Mouse (Mus musculus): ENCODE results near the gene BC035947. TPM values are rescaled to one million over a fixed set of nuclear protein-coding genes. Genes with fewer than 3 reads are reported as not detected.

The BC035947 gene
- polyA plus RNA-seq, 1 experiment from 2014 or later = 0.37 TPM

GRCm38 (mm10) chr1:78488752-78489492 lies 23.0 kb downstream of the BC035947 start, which contains the start of gene Farsb:
Farsb (minus strand) TSS chr1:78488897.
- WGBS = under 1% methylated on average over 31 of the region's 31 CpGs
- H3K36me3 ChIP-seq (replicated peaks) = peaks cover 4% of the 10 kb centered on the region; the same call in 1 of the 2 replicates
- DNase-seq (ENCODE audit: extremely low spot score, low spot score) = peak; percentile 86
- H3K9me3 ChIP-seq = no peaks in the 10 kb centered on the region
- H3K4me3 ChIP-seq = peak within 1 kb of the TSS; percentile 97
- H3K27me3 ChIP-seq (ENCODE audit: poor library complexity, severe bottlenecking) = no peaks in the 10 kb centered on the region
- H3K27ac ChIP-seq = peak within 1 kb of the TSS; percentile 96
- H3K4me1 ChIP-seq = peaks cover 42% of the 10 kb centered on the region

- peak overlapping the region; percentile 96 for H3K27ac ChIP-seq
- H3K36me3 ChIP-seq (replicated peaks) = peaks cover 4% of the 10 kb centered on the region; the same call in 1 of the 2 replicates
- H3K27me3 ChIP-seq (ENCODE audit: poor library complexity, severe bottlenecking) = no peaks in the 10 kb centered on the region
- WGBS = under 1% methylated on average over 28 of the region's 28 CpGs
- peak overlapping the region; percentile 97 for H3K4me3 ChIP-seq
- H3K4me1 ChIP-seq = peaks cover 42% of the 10 kb centered on the region
- no peak for DNase-seq (ENCODE audit: extremely low spot score, low spot score)
- H3K9me3 ChIP-seq = no peaks in the 10 kb centered on the region
These were observed 23.6 kb downstream of the BC035947 start for GRCm38 (mm10) chr1:78488427-78488751.

- Histone ChIP-seq H3K4me1 (peaks cover 35% of the 10 kb centered on the region), H3K27me3 (ENCODE audit: poor library complexity, severe bottlenecking) (no peaks in the 10 kb centered on the region), H3K4me3 (no peak overlapping the region), H3K9me3 (no peaks in the 10 kb centered on the region), H3K27ac (no peak overlapping the region), H3K36me3 (replicated peaks) (peaks cover 23% of the 10 kb centered on the region)
- no peak for DNase-seq (ENCODE audit: extremely low spot score, low spot score)
- WGBS = 56% methylated on average over 2 of the region's 2 CpGs
These were observed 27.6 kb downstream of the BC035947 start for GRCm38 (mm10) chr1:78484361-78484760.

- Histone ChIP-seq H3K27ac (no peak overlapping the region), H3K27me3 (ENCODE audit: poor library complexity, severe bottlenecking) (no peaks in the 10 kb centered on the region), H3K4me1 (peaks cover 35% of the 10 kb centered on the region), H3K4me3 (no peak overlapping the region), H3K36me3 (replicated peaks) (peaks cover 31% of the 10 kb centered on the region), H3K9me3 (no peaks in the 10 kb centered on the region)
- WGBS = 92% methylated on average over 3 of the region's 3 CpGs
- no peak for DNase-seq (ENCODE audit: extremely low spot score, low spot score)
These were observed 28.5 kb downstream of the BC035947 start for GRCm38 (mm10) chr1:78483430-78483829.

- H3K27ac ChIP-seq = no peak overlapping the region
- peaks cover 80% of the 10 kb centered on the region for H3K36me3 ChIP-seq (replicated peaks)
- H3K4me3 ChIP-seq = no peak overlapping the region
- H3K4me1 ChIP-seq = no peaks in the 10 kb centered on the region
- H3K27me3 ChIP-seq (ENCODE audit: poor library complexity, severe bottlenecking) = no peaks in the 10 kb centered on the region
- whole genome bisulfite sequencing = 96% methylated on average over 5 of the region's 5 CpGs
- no peak for DNase-seq (ENCODE audit: extremely low spot score, low spot score)
- H3K9me3 ChIP-seq = no peaks in the 10 kb centered on the region
These were observed 39.5 kb downstream of the BC035947 start for GRCm38 (mm10) chr1:78472441-78472840.

GRCm38 (mm10) chr1:78454659-78455058 lies 57.3 kb downstream of the BC035947 start:
- no peaks in the 10 kb centered on the region for H3K9me3 ChIP-seq
- peak; percentile 45 for DNase-seq (ENCODE audit: extremely low spot score, low spot score)
- WGBS = 36% methylated on average over 7 of the region's 7 CpGs
- no peak overlapping the region for H3K27ac ChIP-seq
- no peaks in the 10 kb centered on the region for H3K27me3 ChIP-seq (ENCODE audit: poor library complexity, severe bottlenecking)
- H3K36me3 ChIP-seq (replicated peaks) = peaks cover 85% of the 10 kb centered on the region
- no peak overlapping the region for H3K4me3 ChIP-seq
- no peaks in the 10 kb centered on the region for H3K4me1 ChIP-seq

- Histone ChIP-seq H3K9me3 (no peaks in the 10 kb centered on the region), H3K4me3 (no peak overlapping the region), H3K36me3 (replicated peaks) (peaks cover 83% of the 10 kb centered on the region), H3K27ac (no peak overlapping the region), H3K27me3 (ENCODE audit: poor library complexity, severe bottlenecking) (no peaks in the 10 kb centered on the region), H3K4me1 (no peaks in the 10 kb centered on the region)
- DNase-seq (ENCODE audit: extremely low spot score, low spot score) = no peak
- WGBS = 92% methylated on average over 8 of the region's 8 CpGs
These were observed 58.1 kb downstream of the BC035947 start for GRCm38 (mm10) chr1:78453886-78454285.

- Histone ChIP-seq H3K27me3 (ENCODE audit: poor library complexity, severe bottlenecking) (no peaks in the 10 kb centered on the region), H3K4me3 (no peak overlapping the region), H3K36me3 (replicated peaks) (peaks cover 83% of the 10 kb centered on the region), H3K27ac (no peak overlapping the region), H3K9me3 (no peaks in the 10 kb centered on the region), H3K4me1 (no peaks in the 10 kb centered on the region)
- 86% methylated on average over 6 of the region's 6 CpGs for WGBS
- no peak for DNase-seq (ENCODE audit: extremely low spot score, low spot score)
These were observed 59.4 kb downstream of the BC035947 start for GRCm38 (mm10) chr1:78452544-78452943.

GRCm38 (mm10) chr1:78451070-78451854 lies 60.7 kb downstream of the BC035947 start:
- H3K27ac ChIP-seq = no peak overlapping the region
- H3K9me3 ChIP-seq = no peaks in the 10 kb centered on the region
- H3K4me1 ChIP-seq = no peaks in the 10 kb centered on the region
- H3K4me3 ChIP-seq = no peak overlapping the region
- DNase-seq (ENCODE audit: extremely low spot score, low spot score) = no peak
- H3K27me3 ChIP-seq (ENCODE audit: poor library complexity, severe bottlenecking) = no peaks in the 10 kb centered on the region
- 83% methylated on average over 12 of the region's 12 CpGs for WGBS
- H3K36me3 ChIP-seq (replicated peaks) = peaks cover 83% of the 10 kb centered on the region

GRCm38 (mm10) chr1:78448091-78448490 lies 63.9 kb downstream of the BC035947 start:
- 91% methylated on average over 1 of the region's 1 CpGs for WGBS
- H3K4me3 ChIP-seq = no peak overlapping the region
- no peak for DNase-seq (ENCODE audit: extremely low spot score, low spot score)
- H3K9me3 ChIP-seq = no peaks in the 10 kb centered on the region
- H3K27ac ChIP-seq = no peak overlapping the region
- H3K27me3 ChIP-seq (ENCODE audit: poor library complexity, severe bottlenecking) = no peaks in the 10 kb centered on the region
- peaks cover 88% of the 10 kb centered on the region for H3K36me3 ChIP-seq (replicated peaks)
- no peaks in the 10 kb centered on the region for H3K4me1 ChIP-seq

Other genes starting within 250 kb of the BC035947 start
- gene Sgpp2, start 201.8 kb downstream of the BC035947 start, polyA plus RNA-seq (2016; fragmentation: Nextera tagmentation; extraction: Ambion mirVana) = 5.9 and 7.5 TPM in 2 replicates
- 154 TPM in 2 replicates for gene Farsb, start 23.3 kb downstream of the BC035947 start, polyA plus RNA-seq (2016; fragmentation: Nextera tagmentation; extraction: Ambion mirVana)
- 0.87 and 1.1 TPM in 2 replicates for gene Mogat1, start 1.2 kb downstream of the BC035947 start, polyA plus RNA-seq (2016; fragmentation: Nextera tagmentation; extraction: Ambion mirVana)
- gene Acsl3, start 145.7 kb upstream of the BC035947 start, polyA plus RNA-seq (2016; fragmentation: Nextera tagmentation; extraction: Ambion mirVana) = 83.5 and 88.8 TPM in 2 replicates
- gene Utp14b, start 145.9 kb upstream of the BC035947 start, polyA plus RNA-seq (2016; fragmentation: Nextera tagmentation; extraction: Ambion mirVana) = 4.0 and 4.1 TPM in 2 replicates

Measured in forebrain, embryonic 10.5 days (tissue).